Mouse (Mus musculus) layer of hippocampus, adult 18-20 months (tissue): Measurements from ENCODE around the gene Bcas3. TPM values are rescaled to one million over a fixed set of nuclear protein-coding genes. Genes with fewer than 3 reads are reported as not detected.
"Not testable (repeated sequence)": the region's sequence is repeated elsewhere in the genome, so short reads cannot be mapped to it uniquely, and the experiment has no call there.

Source experiments
- DNase-seq, 2 experiments: peaks; one replicate each; pipeline ENCODE4 v3.0.0; 2022; ENCODE audit warnings: low spot score in 2 of 2
- total RNA-seq, 2 experiments: library from RNA; stranded (reverse); gene quantifications; 2 replicates each; pipeline ENCODE4 v1.2.3; 2021

Gene Bcas3
- total RNA-seq, 2 experiments from 2014 or later = 70.0 to 78.5 TPM

DNA sequence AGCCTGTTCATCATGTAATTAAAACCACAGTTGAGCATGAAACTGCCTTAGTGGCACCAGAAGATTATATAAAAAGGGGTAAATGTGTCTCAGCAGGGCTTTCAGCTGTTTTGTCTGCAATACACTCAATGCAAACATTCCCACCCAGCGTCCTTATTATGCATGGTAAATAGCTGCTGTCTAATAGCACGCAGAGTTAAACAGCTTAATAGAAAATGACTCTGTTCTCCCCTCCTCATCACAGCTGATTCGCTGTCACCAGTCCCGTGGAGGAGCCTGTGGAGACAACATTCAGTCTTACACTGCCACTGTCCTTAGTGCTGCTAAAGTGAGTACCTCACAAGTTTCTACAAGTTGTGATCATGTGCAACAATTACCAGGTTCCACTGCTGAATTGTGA, 117.5 kb downstream of the Bcas3 start:
- no peak for DNase-seq

DNA sequence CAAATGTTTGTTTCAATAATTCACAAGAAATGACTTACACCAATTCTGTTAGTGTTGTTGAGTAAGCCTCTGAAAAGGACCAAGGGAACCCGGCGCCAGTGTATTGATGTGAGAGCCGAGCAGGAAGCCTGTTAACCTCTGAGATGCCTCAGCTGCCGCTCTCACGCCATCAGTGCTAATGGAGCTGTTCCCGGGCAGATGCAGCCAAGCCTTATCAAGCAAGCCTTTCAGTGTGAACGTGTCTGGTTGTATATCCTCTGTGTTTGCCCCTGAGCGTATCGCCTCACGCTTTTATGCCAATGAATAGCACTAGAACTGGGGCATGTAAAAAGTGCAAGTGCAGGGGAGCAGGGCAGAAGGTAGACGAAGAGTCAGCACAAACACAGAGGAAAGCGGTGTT, 121.4 kb downstream of the Bcas3 start:
- no peak for DNase-seq

GRCm38 (mm10) chr11:85482737-85483467, 129.9 kb downstream of the Bcas3 start:
- DNase-seq = no peak

- DNase-seq = no peak
Observed at GRCm38 (mm10) chr11:85485197-85485940, 132.4 kb downstream of the Bcas3 start.

GRCm38 (mm10) chr11:85487501-85487900, 134.5 kb downstream of the Bcas3 start:
- no peak for DNase-seq

DNA sequence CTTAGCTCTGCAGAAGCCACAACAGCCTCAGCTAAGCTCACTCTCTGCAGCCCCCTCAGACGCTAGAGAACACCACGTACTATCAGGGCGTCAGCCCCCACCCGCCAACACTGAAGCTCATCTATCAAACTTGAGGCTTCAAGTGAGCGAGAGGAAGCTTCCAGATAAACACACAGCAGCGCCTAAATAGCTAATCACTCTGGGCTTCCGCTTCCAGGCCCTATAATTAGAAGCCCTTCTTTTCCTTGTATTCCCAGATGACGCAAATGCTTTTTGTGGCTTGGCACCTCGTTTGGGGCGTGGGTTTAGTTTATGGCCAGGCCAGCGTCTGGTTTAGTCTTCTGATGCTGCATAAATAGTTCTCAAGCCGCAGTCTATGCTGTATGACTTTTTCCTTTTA, 139.3 kb downstream of the Bcas3 start:
- peak; percentile 37 to 63 for DNase-seq

GRCm38 (mm10) chr11:85492666-85493065, 139.7 kb downstream of the Bcas3 start:
- peak in 1 of 2 experiments; percentile 10 for DNase-seq

DNA sequence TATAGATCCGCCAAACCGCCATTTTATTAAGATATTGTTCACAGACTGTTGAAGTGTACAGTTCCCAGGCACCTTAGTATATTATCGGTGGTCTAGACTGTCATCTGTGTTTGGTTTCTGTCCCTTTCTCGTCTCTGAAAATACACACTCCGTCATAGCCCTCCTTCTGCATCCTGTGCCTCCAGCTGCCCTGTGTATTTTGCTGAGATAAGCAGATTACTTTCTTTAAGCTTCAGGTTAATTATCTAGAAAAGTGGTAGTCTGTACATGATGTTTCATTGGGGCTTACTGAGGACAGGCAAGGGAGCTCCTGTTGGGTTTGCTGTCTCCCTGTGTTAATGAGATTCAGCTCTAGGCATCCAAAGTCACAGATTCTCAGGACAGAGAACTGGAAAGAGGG, 146.6 kb downstream of the Bcas3 start:
- DNase-seq = no peak

DNA sequence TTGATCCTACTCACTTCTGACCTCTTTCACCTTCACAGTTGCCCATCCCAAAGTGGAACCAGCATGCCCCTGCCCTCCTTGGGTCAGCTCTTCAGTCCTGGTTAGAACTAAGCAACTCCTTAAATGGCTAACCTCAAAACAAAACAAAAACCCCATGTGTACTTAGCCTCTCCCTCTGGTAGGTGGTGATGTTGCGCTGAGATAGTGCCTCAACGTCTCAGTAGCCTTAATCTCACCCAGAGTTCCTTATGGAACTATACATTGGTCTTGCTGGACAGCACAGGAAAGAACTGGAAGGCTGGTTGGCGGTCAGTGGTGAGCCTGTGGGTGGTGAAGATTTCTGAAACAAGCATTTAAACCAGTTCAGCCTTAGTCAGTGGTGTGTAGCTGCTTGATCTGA, 149.1 kb downstream of the Bcas3 start:
- DNase-seq = no peak

DNA sequence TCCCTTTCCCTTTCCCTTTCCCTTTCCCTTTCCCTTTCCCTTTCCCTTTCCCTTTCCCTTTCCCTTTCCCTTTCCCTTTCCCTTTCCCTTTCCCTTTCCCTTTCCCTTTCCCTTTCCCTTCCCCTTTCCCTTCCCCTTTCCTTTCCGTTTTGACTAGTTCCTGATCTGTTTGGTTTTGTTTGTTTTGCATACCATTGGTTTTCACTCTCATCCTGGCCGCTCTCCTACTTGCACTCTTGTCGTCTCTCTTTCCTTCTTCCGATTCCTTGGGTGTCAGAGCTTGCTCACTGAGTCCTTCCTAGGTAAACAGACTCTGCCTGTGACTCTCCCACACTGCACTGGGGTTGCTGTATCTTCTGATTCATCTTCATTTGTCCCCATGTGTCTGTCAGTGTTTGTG, 151.8 kb downstream of the Bcas3 start:
- DNase-seq = not testable (repeated sequence)

DNA sequence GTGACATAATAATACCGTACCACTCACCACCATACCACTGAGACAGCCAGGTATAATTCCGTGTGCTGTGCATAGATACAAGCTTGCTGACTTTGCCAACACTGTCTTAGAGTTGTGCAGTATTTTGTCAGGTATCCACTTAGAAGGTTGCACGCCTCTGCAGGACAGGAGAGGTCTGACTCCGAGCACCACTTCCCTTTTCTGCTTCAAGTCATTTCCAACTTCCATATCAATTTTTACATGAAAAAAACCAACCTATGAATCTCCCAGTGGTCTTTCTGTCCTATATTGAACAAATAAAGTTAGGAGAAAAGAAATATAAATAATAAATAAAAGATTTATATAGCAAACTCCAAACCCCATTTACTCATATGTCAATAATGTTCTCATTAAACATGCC, 152.8 kb downstream of the Bcas3 start:
- no peak for DNase-seq

DNA sequence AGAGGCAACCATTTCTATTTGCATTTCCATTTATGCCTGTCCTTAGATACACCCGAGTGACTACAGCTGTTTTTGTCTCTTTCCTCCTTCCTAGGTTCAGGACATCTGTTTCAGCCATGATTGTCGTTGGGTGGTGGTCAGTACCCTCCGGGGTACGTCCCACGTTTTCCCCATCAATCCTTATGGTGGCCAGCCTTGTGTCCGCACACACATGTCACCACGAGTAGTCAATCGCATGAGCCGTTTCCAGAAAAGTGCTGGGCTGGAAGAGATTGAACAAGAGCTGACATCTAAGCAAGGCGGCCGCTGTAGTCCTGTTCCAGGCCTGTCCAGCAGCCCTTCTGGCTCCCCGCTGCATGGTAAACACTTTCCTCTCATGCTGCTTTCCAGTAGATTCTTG, 156.4 kb downstream of the Bcas3 start:
- DNase-seq = no peak

- no peak for DNase-seq
Observed at GRCm38 (mm10) chr11:85511270-85511904, 158.4 kb downstream of the Bcas3 start.

GRCm38 (mm10) chr11:85516724-85517123, 163.8 kb downstream of the Bcas3 start:
- DNase-seq = no peak

DNA sequence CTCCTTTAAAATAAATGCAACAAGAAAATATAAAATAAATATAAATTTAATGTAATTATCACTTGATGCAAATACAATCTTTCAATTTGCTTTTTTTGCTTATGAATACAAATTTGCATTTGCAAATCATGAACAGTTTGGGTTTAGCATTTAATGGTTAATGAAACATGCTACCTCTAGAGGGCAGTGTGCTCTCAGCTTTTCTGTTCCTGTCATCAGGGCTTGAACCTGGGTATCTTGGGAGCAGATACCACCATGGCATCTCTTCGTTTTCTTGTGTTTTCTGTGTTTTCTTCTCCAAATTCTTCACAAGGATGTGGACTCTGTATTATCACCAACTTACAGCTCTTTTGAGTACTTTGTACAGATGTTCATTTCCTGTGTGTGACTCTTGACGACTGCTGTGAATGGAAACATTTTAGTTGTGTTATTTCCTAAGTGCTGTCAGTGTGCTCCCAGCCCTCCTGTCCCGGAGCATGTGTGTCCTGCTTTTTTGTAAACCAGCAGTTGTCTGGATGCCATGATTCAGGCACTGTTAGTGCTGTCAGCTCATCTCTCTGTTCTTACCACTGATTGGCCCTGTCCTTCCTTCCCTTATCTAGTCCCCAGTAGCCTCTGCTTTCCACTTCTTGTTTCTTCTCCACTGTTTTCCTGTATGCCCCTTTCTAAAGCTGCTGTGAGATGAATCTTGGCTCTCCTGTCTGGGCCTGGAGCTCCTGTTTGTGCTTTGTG, 165.2 kb downstream of the Bcas3 start:
- DNase-seq = no peak

DNA sequence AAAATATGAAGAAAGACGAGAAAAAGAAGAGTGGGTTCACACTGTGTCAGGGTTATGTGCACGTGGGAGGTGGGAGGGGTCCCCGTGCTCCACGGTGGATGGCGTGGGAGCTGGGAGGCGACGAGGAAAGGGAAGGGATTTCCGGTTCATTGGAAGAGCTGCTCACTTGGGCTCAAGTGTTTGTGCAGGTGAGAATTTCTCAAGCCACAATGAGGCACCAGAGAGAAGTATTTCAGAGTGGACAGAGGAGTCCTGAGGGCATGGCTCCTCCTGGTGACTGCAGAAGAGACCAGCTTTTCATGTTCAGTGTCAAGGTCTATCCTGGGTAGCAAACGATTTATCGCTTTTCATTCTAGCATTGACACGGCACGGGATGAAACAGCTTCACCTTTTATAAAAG, 167.3 kb downstream of the Bcas3 start:
- no peak for DNase-seq

DNA sequence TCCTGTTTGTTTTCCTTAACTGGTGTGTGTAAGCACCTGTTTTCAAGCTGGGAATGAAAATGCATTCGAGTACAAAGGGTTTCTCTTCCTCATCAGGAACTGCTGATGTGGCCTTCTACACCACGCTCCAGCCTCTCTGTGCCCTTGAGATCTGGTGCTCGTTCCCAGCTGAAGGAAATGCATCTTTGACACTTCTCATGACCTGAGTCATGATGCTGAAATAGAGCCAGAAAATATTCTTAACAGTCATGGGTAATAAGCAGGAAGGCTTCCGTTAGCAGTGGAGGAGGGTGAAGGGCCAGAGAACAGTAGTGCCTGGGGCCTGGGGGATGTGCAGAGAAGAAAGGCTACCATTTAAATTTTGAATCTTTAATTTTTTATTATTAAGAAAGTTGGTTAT, 168.0 kb downstream of the Bcas3 start:
- no peak for DNase-seq

- DNase-seq = no peak
Observed at GRCm38 (mm10) chr11:85523646-85524045, 170.7 kb downstream of the Bcas3 start.

DNA sequence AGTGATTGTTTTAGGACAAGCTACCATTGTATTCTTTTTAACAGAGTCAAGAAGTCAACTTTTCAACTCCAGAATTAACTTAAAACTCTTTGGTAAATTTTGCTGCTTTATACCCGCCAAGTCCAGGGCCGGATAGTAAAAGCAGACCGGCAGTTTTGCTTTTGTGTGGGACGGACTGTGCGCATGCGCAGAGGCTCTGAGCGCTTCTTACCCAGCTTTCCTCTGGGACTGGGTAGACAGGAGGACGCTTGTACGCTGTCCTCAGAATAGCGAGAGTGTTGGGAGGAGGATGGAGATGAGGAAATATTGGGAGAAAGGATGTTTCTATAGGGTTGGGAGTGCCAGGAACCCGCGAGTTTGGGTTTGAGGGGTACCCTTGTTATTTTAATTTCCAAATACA, 171.2 kb downstream of the Bcas3 start:
- DNase-seq = peak; percentile 63 to 82

DNA sequence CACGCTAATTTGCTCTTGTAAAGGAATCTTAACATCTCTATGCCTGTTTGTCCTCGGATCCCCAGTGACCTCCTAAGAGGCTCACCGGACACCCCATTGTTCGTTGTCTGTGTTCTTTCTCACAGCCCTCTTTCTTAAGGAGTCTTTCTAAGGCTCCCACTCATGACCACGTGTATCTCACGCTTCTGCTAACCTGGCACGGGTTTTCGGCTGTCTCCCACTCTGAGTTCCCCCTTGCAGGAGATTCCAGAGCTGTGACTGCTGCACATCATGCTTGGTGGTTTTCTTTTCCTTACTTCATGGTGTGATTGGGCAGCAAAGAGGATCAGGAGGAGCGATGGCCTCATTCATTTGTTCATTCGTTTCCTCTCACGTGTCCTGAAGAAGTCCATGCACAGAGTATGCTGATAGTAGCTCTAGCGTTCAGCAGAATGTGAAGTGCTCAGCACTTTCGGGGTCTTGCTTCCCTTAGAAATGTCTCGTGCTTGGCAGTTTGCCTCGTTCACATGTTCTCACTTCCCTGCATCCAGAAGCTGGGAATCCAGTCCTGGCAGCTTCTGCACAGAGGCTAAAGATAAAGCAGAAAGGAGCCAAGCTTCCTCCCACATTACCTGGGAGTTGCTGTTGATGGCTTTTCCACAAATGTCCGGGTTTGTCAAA, 172.0 kb downstream of the Bcas3 start:
- no peak for DNase-seq

DNA sequence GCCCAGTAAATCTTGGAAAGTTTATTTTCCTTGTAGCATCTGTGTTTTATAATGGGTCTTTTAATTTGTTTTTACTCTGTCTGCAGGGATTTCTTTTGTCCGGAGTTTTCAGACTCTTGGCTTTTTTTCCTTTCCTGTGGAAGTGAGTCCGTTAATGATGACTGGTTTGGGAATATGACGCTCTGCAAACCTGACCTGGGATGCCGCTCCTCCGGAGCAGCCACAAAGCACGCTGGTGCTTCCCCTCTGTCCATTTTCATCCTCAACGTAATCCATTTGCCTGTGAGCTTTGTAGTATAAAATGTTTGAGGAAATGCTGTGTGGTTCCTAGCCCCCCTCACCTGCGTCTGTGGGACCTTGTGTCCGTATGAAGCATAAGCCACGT, 172.5 kb downstream of the Bcas3 start:
- no peak for DNase-seq
